Mouse (Mus musculus) CD4-positive, CD25-positive, alpha-beta regulatory T cell, adult 9 weeks (primary cell): ENCODE data around the gene Zan. TPM values are rescaled to one million over a fixed set of nuclear protein-coding genes. Genes with fewer than 3 reads are reported as not detected.

Experiments
- polyA plus RNA-seq: library from polyadenylated mRNA; unstranded; fragments of 100-300 nt; shearing (Covaris generic); gene quantifications from one replicate; pipeline ENCODE4 v1.2.1, GENCODE M21; 2017

Gene Zan
- polyA plus RNA-seq = 0.31 TPM

DNA sequence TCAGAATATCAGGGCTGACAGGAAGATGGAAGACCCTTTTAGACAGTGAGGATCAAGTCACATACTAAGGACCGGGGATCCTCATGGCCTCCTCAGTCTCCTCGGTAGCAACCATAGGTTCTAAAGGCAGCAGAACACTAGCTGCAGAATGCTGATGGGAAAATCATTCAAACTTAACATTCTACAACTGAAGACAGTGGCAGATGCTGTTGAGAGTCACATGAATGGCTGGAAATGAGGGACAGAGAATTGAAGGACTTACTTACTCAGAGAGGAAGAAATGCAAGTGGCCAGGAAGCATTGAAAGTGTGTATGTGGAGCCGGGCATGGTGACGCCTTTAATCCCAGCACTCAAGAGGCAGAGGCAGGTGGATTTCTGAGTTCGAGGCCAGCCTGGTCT, at the start of gene Zan:
TSS of gene Zan (minus strand) at position 101 of the 400 bp plus-strand sequence.

DNA sequence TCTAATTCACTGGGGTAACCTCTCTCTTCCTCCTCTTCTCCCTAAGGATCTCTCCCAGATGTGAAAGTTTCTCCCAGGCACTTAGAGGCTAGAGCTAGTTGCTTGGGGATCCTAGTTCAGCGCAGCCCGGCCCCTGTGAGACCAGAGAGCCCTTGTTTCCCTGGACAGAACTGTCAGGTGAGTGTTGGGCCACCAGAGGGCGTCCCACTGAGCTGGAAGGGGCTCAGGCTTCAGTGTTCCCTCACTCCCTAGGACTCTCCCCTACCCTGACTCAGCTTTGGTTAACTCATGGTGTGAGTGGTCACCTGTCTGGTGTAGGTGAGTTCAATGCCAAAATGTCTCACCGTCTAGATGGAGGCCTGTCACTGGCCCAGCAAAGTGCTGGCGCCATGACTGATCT, 41.6 kb upstream of the Zan start, which contains the start of gene Gigyf1:
TSS of gene Gigyf1 (plus strand) at position 113 of the 400 bp plus-strand sequence.

DNA sequence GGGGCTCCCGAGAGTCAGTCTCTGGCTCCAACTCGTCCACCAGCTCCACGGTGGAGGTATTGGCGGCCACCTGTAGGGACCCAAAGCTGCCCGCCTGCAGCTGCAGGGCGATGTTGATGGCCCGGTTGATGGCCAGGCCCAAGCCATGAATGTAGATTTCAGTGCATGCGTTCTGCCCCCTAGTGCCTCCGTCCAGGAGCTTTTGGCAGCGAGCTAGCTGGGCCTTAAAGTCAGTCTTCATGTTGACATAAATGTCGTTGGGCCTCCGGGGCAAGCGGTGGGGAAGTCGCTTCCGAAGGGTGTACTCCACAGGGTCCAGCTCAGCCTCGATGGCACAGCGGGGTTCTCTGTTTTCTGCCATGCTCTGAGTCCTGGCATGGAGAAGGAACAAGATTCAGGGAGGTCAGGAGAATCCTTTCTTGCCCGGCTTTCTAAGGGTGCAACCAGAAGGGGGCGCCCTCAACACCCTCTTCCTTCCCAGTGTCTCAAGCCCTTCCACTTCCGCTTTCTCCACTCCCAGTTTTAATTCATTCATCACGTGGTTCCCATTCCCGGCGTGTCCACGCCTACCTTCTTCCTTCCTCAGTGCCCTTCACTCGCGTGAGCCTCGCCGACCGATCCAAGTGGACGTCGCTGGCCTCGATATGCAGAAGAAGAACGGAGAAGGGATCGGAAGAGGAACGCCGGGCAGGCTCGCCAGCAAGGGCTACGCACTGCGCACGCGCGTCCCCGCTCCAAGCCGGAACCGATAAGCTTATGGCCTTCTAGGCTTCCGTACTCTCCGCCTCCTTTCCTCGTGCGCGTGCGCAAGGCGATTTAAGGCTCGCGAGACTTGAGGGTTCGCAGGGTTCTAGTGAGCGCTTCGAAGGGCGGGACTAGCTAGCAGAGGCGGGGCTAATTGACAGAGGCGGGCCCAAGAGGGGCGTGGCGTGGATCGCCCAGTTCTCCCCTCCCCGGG, 25.1 kb upstream of the Zan start, which contains the start of gene Pop7:
TSS of gene Pop7 (minus strand) at position 810 of the 958 bp plus-strand sequence.

DNA sequence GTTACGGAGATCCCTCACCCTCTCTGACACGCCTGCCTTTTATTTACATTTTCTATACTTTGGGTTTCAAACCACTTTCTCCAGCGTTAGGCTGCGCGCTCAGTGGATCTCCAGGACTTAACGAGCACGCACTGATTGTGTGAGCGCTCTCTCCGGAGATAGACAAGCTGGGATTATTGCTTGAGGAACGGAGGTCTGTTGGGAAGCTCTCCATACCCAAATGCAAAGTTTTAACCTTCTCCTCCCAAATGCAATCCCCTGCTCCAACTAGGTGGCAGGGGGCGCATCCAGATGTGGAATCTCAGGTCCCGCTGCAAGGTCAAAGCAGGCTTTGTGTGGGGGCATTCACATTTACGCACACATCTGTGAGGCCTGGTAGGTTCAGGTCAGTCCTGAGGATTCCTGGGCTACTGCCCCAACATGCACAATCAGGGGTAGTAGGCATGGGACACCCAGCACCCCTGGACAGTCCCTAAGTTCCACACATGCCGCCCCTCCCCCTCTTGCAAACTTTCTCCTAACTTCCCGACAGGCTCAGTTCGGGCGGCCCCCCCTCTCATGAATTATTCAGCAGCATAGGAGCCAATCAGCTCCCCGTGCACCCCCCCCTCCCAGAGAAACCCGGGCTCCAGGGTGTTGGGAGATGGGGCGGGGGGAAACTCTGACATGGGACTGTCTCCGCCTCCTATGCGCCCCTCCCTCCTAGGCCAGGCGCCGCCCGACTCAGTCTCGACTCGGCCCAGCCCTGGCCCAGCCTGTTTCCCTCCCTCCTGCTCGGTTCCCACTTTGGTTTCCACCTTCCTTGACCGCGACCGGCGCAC, 127.3 kb downstream of the Zan start, which contains the start of gene Ephb4:
TSS of gene Ephb4 (plus strand) at position 726 of the 821 bp plus-strand sequence.

DNA sequence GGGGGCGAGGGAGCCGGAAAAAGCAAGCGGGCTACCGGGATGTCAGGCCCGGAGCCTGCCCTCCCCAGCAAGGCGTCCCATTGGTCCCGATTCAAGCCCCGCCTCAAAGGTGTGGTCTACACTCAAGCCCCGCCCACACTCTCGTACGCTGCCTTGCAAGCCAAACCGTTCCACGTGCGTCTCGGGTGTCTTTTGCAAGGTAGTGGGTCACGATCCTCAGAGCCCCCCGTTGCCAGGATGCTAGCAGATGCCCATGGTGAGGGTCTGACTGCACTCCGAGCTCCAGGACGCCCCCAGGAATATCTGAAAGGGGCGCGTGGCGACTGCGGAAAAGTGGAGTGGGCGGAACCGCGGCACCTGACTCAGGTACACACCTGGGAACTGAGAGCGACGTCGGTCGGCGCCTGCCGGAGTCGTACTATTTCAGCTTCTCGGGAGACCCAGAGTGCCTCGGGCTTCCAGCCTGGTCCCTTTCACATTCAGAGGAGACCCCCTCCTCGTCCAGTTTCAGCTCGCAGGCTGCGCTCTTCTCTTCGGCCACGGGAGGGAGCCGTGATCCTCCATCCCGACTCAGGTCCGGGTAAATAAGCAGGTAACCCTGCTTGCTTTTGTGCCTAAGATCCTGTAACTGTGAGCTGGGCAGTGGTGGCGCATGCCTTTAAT, 143.2 kb downstream of the Zan start, which contains the start of gene Slc12a9:
TSS of gene Slc12a9 (minus strand) at position 86 of the 663 bp plus-strand sequence.

Other genes with a start within 250 kb of the Zan start
- 0.14 TPM for gene Ache, start 189.5 kb downstream of the Zan start, polyA plus RNA-seq
- 2.7 TPM for gene Ufsp1, start 182.4 kb downstream of the Zan start, polyA plus RNA-seq
- 86.0 TPM for gene Srrt, start 169.4 kb downstream of the Zan start, polyA plus RNA-seq
- 6.0 TPM for gene Trip6, start 162.7 kb downstream of the Zan start, polyA plus RNA-seq
- gene Slc12a9, start 143.5 kb downstream of the Zan start, polyA plus RNA-seq = 29.4 TPM
- not detected for gene Ephb4, start 127.0 kb downstream of the Zan start, polyA plus RNA-seq
- 55.9 TPM for gene Pop7, start 25.5 kb upstream of the Zan start, polyA plus RNA-seq
- 4.2 TPM for gene Gigyf1, start 41.5 kb upstream of the Zan start, polyA plus RNA-seq
- gene Epo, start 56.2 kb upstream of the Zan start, polyA plus RNA-seq = not detected
- gene Gnb2, start 56.4 kb upstream of the Zan start, polyA plus RNA-seq = 123 TPM
- gene Actl6b, start 76.5 kb upstream of the Zan start, polyA plus RNA-seq = not detected
- gene Tfr2, start 92.8 kb upstream of the Zan start, polyA plus RNA-seq = 0.87 TPM
- gene Mospd3, start 124.0 kb upstream of the Zan start, polyA plus RNA-seq = 104 TPM
- 1.0 TPM for gene Pcolce, start 136.7 kb upstream of the Zan start, polyA plus RNA-seq
- gene Fbxo24, start 151.9 kb upstream of the Zan start, polyA plus RNA-seq = 0.86 TPM
- gene Lrch4, start 152.1 kb upstream of the Zan start, polyA plus RNA-seq = 327 TPM
- 87.2 TPM for gene Gm20605, start 152.1 kb upstream of the Zan start, polyA plus RNA-seq
- gene Sap25, start 164.3 kb upstream of the Zan start, polyA plus RNA-seq = 141 TPM
- not detected for gene Irs3, start 168.7 kb upstream of the Zan start, polyA plus RNA-seq
- gene Agfg2, start 207.7 kb upstream of the Zan start, polyA plus RNA-seq = 21.6 TPM